Mouse (Mus musculus) liver, postnatal 0 days (tissue): ENCODE measurements at regions not wholly inside any gene's neighbourhood (a gene's known extent, or its start where the extent isn't known, plus 50 kb on each side); places are given as distances from the start of the nearest gene placed in this dataset.

Experiments
- ATAC-seq: fragments of 200-750 bp; cut with Nextera tagmentation; 2 replicates; pipeline ENCODE4 v1.8.0; 2017; ENCODE audit warnings: mild to moderate bottlenecking, moderate library complexity
- DNase-seq: peaks from one replicate; pipeline ENCODE4 v3.0.0-alpha.2; 2016
- H3K27ac ChIP-seq: fragments of 300-500 bp; sonication (generic); 2 replicates; pipeline ENCODE4 v1.5.1; 2014; ENCODE audit warnings: antibody characterized with exemption, moderate library complexity, mild to moderate bottlenecking, low read depth
- H3K27me3 ChIP-seq: fragments of 300-500 bp; sonication (generic); 2 replicates; pipeline ENCODE4 v1.6.1; 2014; ENCODE audit warnings: low read length, control low read depth, mixed read lengths; ENCODE audit not compliant: insufficient read depth
- H3K36me3 ChIP-seq: fragments of 300-500 bp; sonication (generic); replicated peaks from 2 replicates; pipeline ENCODE4 v1.6.1; 2014; ENCODE audit warnings: mild to moderate bottlenecking, control low read depth, low read length, moderate library complexity, mixed read lengths; ENCODE audit not compliant: insufficient read depth
- H3K4me1 ChIP-seq: fragments of 300-500 bp; sonication (generic); 2 replicates; pipeline ENCODE4 v1.6.1; 2014; ENCODE audit warnings: antibody characterized with exemption, mild to moderate bottlenecking, control low read depth; ENCODE audit not compliant: insufficient read depth
- H3K4me2 ChIP-seq: fragments of 300-500 bp; sonication (generic); 2 replicates; pipeline ENCODE4 v1.6.1; 2014; ENCODE audit warnings: low read depth, mild to moderate bottlenecking, low read length, moderate library complexity, mixed read lengths
- H3K4me3 ChIP-seq: fragments of 300-500 bp; sonication (generic); 2 replicates; pipeline ENCODE4 v1.5.1; 2014; ENCODE audit warnings: low read depth, low read length
- H3K9ac ChIP-seq: fragments of 300-500 bp; sonication (generic); replicated peaks from 2 replicates; pipeline ENCODE4 v1.6.1; 2014; ENCODE audit warnings: mild to moderate bottlenecking, moderate library complexity
- H3K9me3 ChIP-seq: fragments of 300-500 bp; sonication (generic); 2 replicates; pipeline ENCODE4 v1.6.1; 2016; ENCODE audit warnings: mild to moderate bottlenecking, control low read depth, low read length, mixed read lengths
- CTCF ChIP-seq: sonication (generic); IDR thresholded peaks from 2 replicates; pipeline ENCODE4 v1.5.1; 2016; ENCODE audit warnings: antibody characterized with exemption, low read depth
- EP300 ChIP-seq: IDR thresholded peaks from 2 replicates; pipeline ENCODE4 v1.6.1; 2016; ENCODE audit warnings: antibody characterized with exemption, low read depth, mild to moderate bottlenecking
- WGBS: fragments of 180-500 bp; shearing (Covaris S2); extraction: QIAGEN DNeasy Blood & Tissue Kit; methylation state at CpG from one replicate; pipeline ENCODE4 v1.1.7; 2014; ENCODE audit not compliant: insufficient replicate concordance; 5-methylcytosine and 5-hydroxymethylcytosine counted together

- DNase-seq (peak; percentile 64), ATAC-seq (no peak)
- H3K27me3 ChIP-seq = no peaks in the 10 kb centered on the region
- H3K9me3 ChIP-seq = no peaks in the 10 kb centered on the region
- no peaks in the 10 kb centered on the region for H3K36me3 ChIP-seq
- no peak overlapping the region for H3K27ac ChIP-seq
- TF ChIP-seq EP300 = no peak
- peak; percentile 76 for TF ChIP-seq CTCF
- 49% methylated on average over 4 of the region's 4 CpGs for WGBS
- no peak overlapping the region for H3K4me3 ChIP-seq
- H3K4me1 ChIP-seq = no peaks in the 10 kb centered on the region
- H3K9ac ChIP-seq = no peak overlapping the region
- no peak overlapping the region for H3K4me2 ChIP-seq
Observed at GRCm38 (mm10) chr15:30029257-30029899, 143.0 kb upstream of the Ctnnd2 start.

GRCm38 (mm10) chr15:30035367-30035766, 137.0 kb upstream of the Ctnnd2 start:
- 85% methylated on average over 2 of the region's 2 CpGs for WGBS

GRCm38 (mm10) chr15:30050851-30051250, 121.5 kb upstream of the Ctnnd2 start:
- Histone ChIP-seq H3K4me3 (no peak overlapping the region), H3K27ac (no peak overlapping the region), H3K9me3 (no peaks in the 10 kb centered on the region), H3K9ac (no peak overlapping the region), H3K36me3 (no peaks in the 10 kb centered on the region), H3K4me2 (no peak overlapping the region), H3K4me1 (no peaks in the 10 kb centered on the region), H3K27me3 (no peaks in the 10 kb centered on the region)
- ATAC-seq (no peak), DNase-seq (no peak)
- no peak for TF ChIP-seq CTCF
- TF ChIP-seq EP300 = no peak
- WGBS = 70% methylated on average over 5 of the region's 5 CpGs

More at GRCm38 (mm10) chr15:30035367-30035766, 137.0 kb upstream of the Ctnnd2 start:
- TF ChIP-seq EP300 (no peak), CTCF (no peak)
- H3K4me2 ChIP-seq = no peak overlapping the region
- H3K9ac ChIP-seq = no peak overlapping the region
- ATAC-seq = no peak
- no peak overlapping the region for H3K27ac ChIP-seq
- no peak overlapping the region for H3K4me3 ChIP-seq
- H3K9me3 ChIP-seq = no peaks in the 10 kb centered on the region
- no peaks in the 10 kb centered on the region for H3K36me3 ChIP-seq
- no peaks in the 10 kb centered on the region for H3K4me1 ChIP-seq
- H3K27me3 ChIP-seq = no peaks in the 10 kb centered on the region
- no peak for DNase-seq

GRCm38 (mm10) chr15:30059808-30060207, 112.6 kb upstream of the Ctnnd2 start:
- Histone ChIP-seq H3K27ac (no peak overlapping the region), H3K4me2 (no peak overlapping the region), H3K4me3 (no peak overlapping the region), H3K4me1 (no peaks in the 10 kb centered on the region), H3K9me3 (no peaks in the 10 kb centered on the region), H3K27me3 (no peaks in the 10 kb centered on the region), H3K9ac (no peak overlapping the region), H3K36me3 (no peaks in the 10 kb centered on the region)
- no peak for TF ChIP-seq CTCF
- TF ChIP-seq EP300 = no peak
- DNase-seq (no peak), ATAC-seq (no peak)
- 69% methylated on average over 7 of the region's 7 CpGs for WGBS

GRCm38 (mm10) chr15:30060505-30061342, 111.7 kb upstream of the Ctnnd2 start:
- Histone ChIP-seq H3K9ac (no peak overlapping the region), H3K9me3 (no peaks in the 10 kb centered on the region), H3K4me2 (no peak overlapping the region), H3K36me3 (no peaks in the 10 kb centered on the region), H3K4me1 (no peaks in the 10 kb centered on the region), H3K4me3 (no peak overlapping the region), H3K27ac (no peak overlapping the region), H3K27me3 (no peaks in the 10 kb centered on the region)
- TF ChIP-seq EP300 = no peak
- no peak for TF ChIP-seq CTCF
- DNase-seq = no peak
- ATAC-seq = no peak
- 61% methylated on average over 3 of the region's 3 CpGs for WGBS

GRCm38 (mm10) chr15:30071668-30072067, 100.7 kb upstream of the Ctnnd2 start:
- DNase-seq = no peak
- no peak overlapping the region for H3K27ac ChIP-seq
- 48% methylated on average over 2 of the region's 2 CpGs for WGBS
- H3K4me3 ChIP-seq = no peak overlapping the region
- H3K4me2 ChIP-seq = no peak overlapping the region
- TF ChIP-seq CTCF (no peak), EP300 (no peak)
- H3K9ac ChIP-seq = no peak overlapping the region
- no peaks in the 10 kb centered on the region for H3K4me1 ChIP-seq
- ATAC-seq = no peak
- H3K9me3 ChIP-seq = no peaks in the 10 kb centered on the region
- H3K36me3 ChIP-seq = no peaks in the 10 kb centered on the region
- no peaks in the 10 kb centered on the region for H3K27me3 ChIP-seq
